Mouse (Mus musculus): Measurements from ENCODE around the gene BC030870. TPM values are rescaled to one million over a fixed set of nuclear protein-coding genes. Genes with fewer than 3 reads are reported as not detected.

The BC030870 gene
- total and polyA plus RNA-seq, 2 experiments from 2014 or later: not detected

DNA sequence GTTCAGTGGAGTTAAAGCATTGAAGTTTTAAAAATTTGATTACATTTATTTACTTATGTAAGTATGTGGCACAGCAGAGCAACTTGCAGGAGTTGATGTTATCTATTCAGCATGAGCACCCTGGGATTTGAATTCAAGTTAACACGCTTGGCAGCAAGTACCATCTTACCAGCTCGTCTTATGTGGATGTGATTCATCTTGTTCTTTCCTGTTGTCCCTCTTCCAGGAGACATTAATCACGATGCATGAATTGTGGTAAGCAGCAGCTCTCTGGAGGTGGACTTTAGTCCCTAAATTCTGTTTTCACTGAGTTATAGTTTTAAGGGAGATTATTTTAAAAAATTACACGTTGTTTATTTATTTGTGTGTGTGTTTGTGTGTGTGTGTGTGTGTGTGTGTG lies 25.3 kb downstream of the BC030870 start:
- 65% methylated on average over 4 of the region's 4 CpGs for WGBS
- ATAC-seq (no peak), DNase-seq (ENCODE audit: low spot score) (no peak)
- H3K4me1 ChIP-seq (ENCODE audit: insufficient read depth, low read length): no peaks in the 10 kb centered on the region
- no peak overlapping the region for H3K4me3 ChIP-seq (ENCODE audit: low read length)
- H3K9me3 ChIP-seq (ENCODE audit: low read length): no peaks in the 10 kb centered on the region
- no peaks in the 10 kb centered on the region for H3K27me3 ChIP-seq (ENCODE audit: insufficient read depth, low read length)
- H3K27ac ChIP-seq: no peak overlapping the region
- H3K4me2 ChIP-seq (ENCODE audit: low read depth, low read length): no peak overlapping the region
- H3K9ac ChIP-seq (replicated peaks; ENCODE audit: low read length): no peak overlapping the region
- TF ChIP-seq CTCF (IDR thresholded peaks at IDR 0.05; ENCODE audit: low read depth): no peak
- no peaks in the 10 kb centered on the region for H3K36me3 ChIP-seq (ENCODE audit: insufficient read depth, low read length)

DNA sequence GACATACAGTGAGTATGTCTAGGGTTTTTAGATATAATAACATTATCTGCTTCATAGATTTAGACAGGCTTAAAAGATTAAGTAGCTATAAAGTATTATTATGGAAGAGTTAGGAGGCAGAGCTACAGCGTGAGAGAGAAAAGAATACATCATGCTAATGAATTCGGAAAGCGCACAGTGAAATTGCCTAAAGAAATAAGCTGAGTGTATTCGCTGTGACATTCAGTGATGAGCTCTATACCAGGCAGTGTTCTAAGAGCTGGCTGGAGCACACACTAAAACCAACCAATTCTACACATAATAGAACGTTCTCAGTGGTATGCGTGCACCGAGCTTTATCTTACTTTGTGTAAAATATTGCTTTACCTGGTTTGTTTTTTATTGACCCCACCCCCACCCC lies 25.7 kb downstream of the BC030870 start:
- no peaks in the 10 kb centered on the region for H3K9me3 ChIP-seq (ENCODE audit: low read length)
- H3K4me3 ChIP-seq (ENCODE audit: low read length): no peak overlapping the region
- DNase-seq (ENCODE audit: low spot score): no peak
- H3K4me1 ChIP-seq (ENCODE audit: insufficient read depth, low read length): no peaks in the 10 kb centered on the region
- H3K27ac ChIP-seq: no peak overlapping the region
- no peaks in the 10 kb centered on the region for H3K27me3 ChIP-seq (ENCODE audit: insufficient read depth, low read length)
- no peak for TF ChIP-seq CTCF (IDR thresholded peaks at IDR 0.05; ENCODE audit: low read depth)
- ATAC-seq: no peak
- no peaks in the 10 kb centered on the region for H3K36me3 ChIP-seq (ENCODE audit: insufficient read depth, low read length)
- 70% methylated on average over 7 of the region's 7 CpGs for WGBS
- no peak overlapping the region for H3K4me2 ChIP-seq (ENCODE audit: low read depth, low read length)
- no peak overlapping the region for H3K9ac ChIP-seq (replicated peaks; ENCODE audit: low read length)

DNA sequence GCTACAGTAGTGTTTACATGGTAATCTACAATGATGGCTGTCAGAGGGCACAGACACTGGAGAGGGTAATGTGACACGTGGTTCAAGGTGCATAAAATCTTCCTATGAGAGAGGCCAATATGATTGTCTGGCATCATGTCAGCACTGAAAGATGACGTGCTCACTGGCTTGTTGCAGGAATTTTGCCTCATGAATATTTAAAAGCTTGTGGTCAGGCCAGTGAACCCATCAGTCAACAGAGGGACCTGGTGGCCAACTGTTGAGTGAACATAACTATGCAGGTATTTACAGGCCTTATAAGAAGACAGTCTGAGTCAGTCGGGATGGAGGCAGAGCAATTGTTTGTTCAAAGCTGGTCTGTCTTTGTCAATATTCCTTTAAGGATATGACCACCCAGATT lies 29.6 kb downstream of the BC030870 start:
- WGBS: 55% methylated on average over 3 of the region's 3 CpGs
- H3K9ac ChIP-seq (replicated peaks; ENCODE audit: low read length): no peak overlapping the region
- H3K4me3 ChIP-seq (ENCODE audit: low read length): no peak overlapping the region
- no peaks in the 10 kb centered on the region for H3K27me3 ChIP-seq (ENCODE audit: insufficient read depth, low read length)
- no peak for DNase-seq (ENCODE audit: low spot score)
- no peak for TF ChIP-seq CTCF (IDR thresholded peaks at IDR 0.05; ENCODE audit: low read depth)
- no peaks in the 10 kb centered on the region for H3K36me3 ChIP-seq (ENCODE audit: insufficient read depth, low read length)
- H3K4me1 ChIP-seq (ENCODE audit: insufficient read depth, low read length): no peaks in the 10 kb centered on the region
- H3K9me3 ChIP-seq (ENCODE audit: low read length): no peaks in the 10 kb centered on the region
- H3K27ac ChIP-seq: no peak overlapping the region
- no peak overlapping the region for H3K4me2 ChIP-seq (ENCODE audit: low read depth, low read length)
- no peak for ATAC-seq

DNA sequence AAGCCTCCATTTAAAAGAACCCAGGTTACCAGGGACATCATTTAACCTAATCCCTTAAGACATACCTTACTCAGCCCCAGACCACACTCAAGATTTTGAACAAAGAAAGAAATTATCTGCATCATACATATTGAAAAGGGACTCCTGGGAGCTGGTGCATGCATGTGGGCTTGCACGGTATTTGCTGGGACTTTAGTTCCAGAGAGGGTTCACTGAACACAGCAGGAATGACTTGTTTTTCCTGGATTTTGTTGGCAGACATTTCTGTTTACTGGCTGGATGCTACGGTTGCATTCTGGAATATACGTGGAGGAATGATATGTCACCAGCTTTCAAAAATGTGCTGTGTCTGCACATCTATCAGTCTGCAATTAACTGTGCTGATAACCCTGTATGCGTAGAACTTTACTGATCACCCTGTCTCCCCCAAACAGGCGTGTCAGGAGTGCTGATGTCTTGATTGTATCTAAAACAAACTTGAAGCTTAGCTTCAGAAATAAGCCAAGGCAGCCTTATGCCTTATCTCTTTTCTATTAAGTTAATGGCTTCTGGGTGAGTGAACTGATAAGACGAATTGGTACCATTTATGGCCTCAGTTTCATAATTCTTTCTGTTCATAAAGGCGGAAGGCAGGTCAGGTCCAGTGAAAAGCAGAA lies 31.5 kb downstream of the BC030870 start:
- no peak for TF ChIP-seq CTCF (IDR thresholded peaks at IDR 0.05; ENCODE audit: low read depth)
- ATAC-seq (no peak), DNase-seq (ENCODE audit: low spot score) (no peak)
- Histone ChIP-seq H3K9ac (replicated peaks; ENCODE audit: low read length) (no peak overlapping the region), H3K27ac (no peak overlapping the region), H3K9me3 (ENCODE audit: low read length) (no peaks in the 10 kb centered on the region), H3K4me1 (ENCODE audit: insufficient read depth, low read length) (no peaks in the 10 kb centered on the region), H3K36me3 (ENCODE audit: insufficient read depth, low read length) (no peaks in the 10 kb centered on the region), H3K27me3 (ENCODE audit: insufficient read depth, low read length) (no peaks in the 10 kb centered on the region), H3K4me3 (ENCODE audit: low read length) (no peak overlapping the region), H3K4me2 (ENCODE audit: low read depth, low read length) (no peak overlapping the region)
- 56% methylated on average over 7 of the region's 7 CpGs for WGBS

DNA sequence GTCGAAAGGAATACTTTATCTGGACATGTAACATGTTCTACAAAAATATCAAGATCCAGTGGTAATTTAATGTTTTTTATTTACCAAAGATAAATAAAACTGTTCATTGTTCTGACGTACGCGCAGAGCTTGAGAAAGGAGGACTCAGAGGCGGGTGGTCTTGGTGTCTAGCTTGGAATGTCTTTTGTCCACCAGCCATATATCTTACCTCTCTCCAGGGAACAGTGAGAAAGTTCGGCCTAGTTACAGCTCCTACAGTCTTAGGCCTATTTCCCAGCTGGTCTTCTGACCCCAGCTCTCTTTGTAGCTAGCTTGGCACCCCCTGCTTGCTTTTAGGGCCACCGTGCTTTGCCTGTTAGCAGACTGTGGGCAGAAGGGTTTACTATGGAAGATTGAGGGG lies 39.6 kb downstream of the BC030870 start:
- H3K36me3 ChIP-seq (ENCODE audit: insufficient read depth, low read length): no peaks in the 10 kb centered on the region
- no peaks in the 10 kb centered on the region for H3K9me3 ChIP-seq (ENCODE audit: low read length)
- WGBS: 65% methylated on average over 7 of the region's 7 CpGs
- no peak overlapping the region for H3K4me2 ChIP-seq (ENCODE audit: low read depth, low read length)
- H3K4me3 ChIP-seq (ENCODE audit: low read length): no peak overlapping the region
- H3K4me1 ChIP-seq (ENCODE audit: insufficient read depth, low read length): no peaks in the 10 kb centered on the region
- ATAC-seq (no peak), DNase-seq (ENCODE audit: low spot score) (no peak)
- no peak overlapping the region for H3K9ac ChIP-seq (replicated peaks; ENCODE audit: low read length)
- H3K27me3 ChIP-seq (ENCODE audit: insufficient read depth, low read length): no peaks in the 10 kb centered on the region
- H3K27ac ChIP-seq: no peak overlapping the region
- TF ChIP-seq CTCF (IDR thresholded peaks at IDR 0.05; ENCODE audit: low read depth): no peak

DNA sequence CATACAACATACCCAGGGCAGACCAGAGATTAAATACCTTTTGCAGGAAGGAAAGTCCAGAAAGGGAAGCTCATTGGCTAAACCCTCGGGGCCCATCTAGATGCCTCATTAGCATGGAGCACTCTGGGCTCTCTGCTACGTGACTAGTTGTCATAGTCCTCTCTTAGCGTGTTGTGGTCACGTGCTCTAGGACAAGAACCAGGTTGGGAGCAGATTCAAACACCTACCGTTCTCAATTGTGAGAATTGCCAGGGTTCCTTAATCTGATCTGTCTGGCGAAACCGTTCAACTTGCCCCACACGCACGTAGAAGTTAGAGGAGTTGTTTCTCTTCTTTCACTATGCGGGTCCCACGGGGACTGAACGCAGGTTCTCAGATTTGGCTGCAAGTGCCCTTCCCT lies 41.2 kb downstream of the BC030870 start:
- Histone ChIP-seq H3K9ac (replicated peaks; ENCODE audit: low read length) (no peak overlapping the region), H3K4me3 (ENCODE audit: low read length) (no peak overlapping the region), H3K36me3 (ENCODE audit: insufficient read depth, low read length) (no peaks in the 10 kb centered on the region), H3K27ac (no peak overlapping the region), H3K9me3 (ENCODE audit: low read length) (no peaks in the 10 kb centered on the region), H3K4me2 (ENCODE audit: low read depth, low read length) (no peak overlapping the region), H3K4me1 (ENCODE audit: insufficient read depth, low read length) (no peaks in the 10 kb centered on the region), H3K27me3 (ENCODE audit: insufficient read depth, low read length) (no peaks in the 10 kb centered on the region)
- ATAC-seq (no peak), DNase-seq (ENCODE audit: low spot score) (no peak)
- TF ChIP-seq CTCF (IDR thresholded peaks at IDR 0.05; ENCODE audit: low read depth): no peak
- WGBS: 93% methylated on average over 12 of the region's 12 CpGs

DNA sequence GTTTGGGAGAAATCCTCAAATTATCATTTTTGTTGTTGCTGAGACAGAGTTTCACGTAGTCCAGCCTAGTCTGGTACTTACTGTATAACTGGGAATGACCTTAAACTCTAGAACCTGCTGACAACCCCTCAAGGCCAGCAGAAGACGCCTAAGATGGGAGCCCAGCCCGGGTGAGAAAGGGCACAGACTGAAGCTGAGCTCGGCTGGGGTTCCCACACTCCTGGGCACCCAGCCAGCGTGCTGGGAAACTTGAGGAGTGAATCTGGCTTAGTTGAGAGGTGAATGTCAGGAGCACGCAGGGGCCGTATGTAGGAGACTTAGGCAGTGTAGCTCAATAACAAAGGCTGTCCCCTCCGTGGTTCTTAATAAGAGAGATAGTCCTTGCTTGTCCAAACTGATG lies 41.7 kb downstream of the BC030870 start:
- no peak for TF ChIP-seq CTCF (IDR thresholded peaks at IDR 0.05; ENCODE audit: low read depth)
- Histone ChIP-seq H3K4me1 (ENCODE audit: insufficient read depth, low read length) (no peaks in the 10 kb centered on the region), H3K27ac (no peak overlapping the region), H3K36me3 (ENCODE audit: insufficient read depth, low read length) (no peaks in the 10 kb centered on the region), H3K27me3 (ENCODE audit: insufficient read depth, low read length) (no peaks in the 10 kb centered on the region), H3K4me3 (ENCODE audit: low read length) (no peak overlapping the region), H3K9ac (replicated peaks; ENCODE audit: low read length) (no peak overlapping the region), H3K4me2 (ENCODE audit: low read depth, low read length) (no peak overlapping the region), H3K9me3 (ENCODE audit: low read length) (no peaks in the 10 kb centered on the region)
- WGBS: 58% methylated on average over 8 of the region's 8 CpGs
- DNase-seq (ENCODE audit: low spot score) (no peak), ATAC-seq (no peak)
